Comparison of ENCODE assay signal across 8 mouse cellular contexts in genomic region chr17:27203358-27204074, GRCm38 (mm10). TPM values are rescaled to one million over a fixed set of nuclear protein-coding genes. Genes with fewer than 3 reads are reported as not detected.
A peak's percentile ranks its signal among the peaks of the same experiment; 100 is the strongest.
DNase-seq lines count a peak whose midpoint lies in the region; ATAC-seq lines count a peak whose summit lies in the region.

No protein-coding gene starts in this region.

- peaks cover 4% of the 10 kb centered on the region for H3K9me3 ChIP-seq in kidney, embryonic 16.5 days (ENCODE audit: low read length)
- H3K9me3 ChIP-seq in megakaryocyte, embryonic 14.5 days, result 0 out of 2 replicates have a peak, but pooled peaks cover 4% of the 10 kb centered on the region

- H3K9ac ChIP-seq in kidney, embryonic 16.5 days (replicated peaks; ENCODE audit: low read length), result peak overlapping the region; percentile 96

- H3K4me1 ChIP-seq in kidney, embryonic 16.5 days (ENCODE audit: insufficient read depth, low read length), result peaks cover 49% of the 10 kb centered on the region
- peaks cover 65% of the 10 kb centered on the region for H3K4me1 ChIP-seq in megakaryocyte, embryonic 14.5 days

- no peaks in the 10 kb centered on the region for H3K27me3 ChIP-seq in kidney, embryonic 16.5 days (ENCODE audit: insufficient read depth, low read length)
- H3K27me3 ChIP-seq in megakaryocyte, embryonic 14.5 days (replicated peaks), result peaks cover 9% of the 10 kb centered on the region

- H3K4me3 ChIP-seq in kidney, embryonic 16.5 days (ENCODE audit: low read length), result peak overlapping the region; percentile 90
- peak overlapping the region; percentile 96 for H3K4me3 ChIP-seq in megakaryocyte, embryonic 14.5 days (replicated peaks)

- WGBS in kidney, embryonic 16.5 days, result under 1% methylated on average over 61 of the region's 74 CpGs

- peak overlapping the region; percentile 95 for H3K27ac ChIP-seq in kidney, embryonic 16.5 days (ENCODE audit: low read length)

- H3K4me2 ChIP-seq in kidney, embryonic 16.5 days (replicated peaks; ENCODE audit: low read depth, low read length), result peak overlapping the region; percentile 77

- peak; percentile 33 for ATAC-seq in kidney, embryonic 16.5 days (ENCODE audit: low FRiP score, low TSS enrichment)

- H3K36me3 ChIP-seq in kidney, embryonic 16.5 days (ENCODE audit: insufficient read depth, low read length), result peaks cover 25% of the 10 kb centered on the region
- peaks cover 42% of the 10 kb centered on the region for H3K36me3 ChIP-seq in megakaryocyte, embryonic 14.5 days (replicated peaks; ENCODE audit: low read length)

- DNase-seq in urinary bladder, postnatal 25 days (ENCODE audit: low spot score), result peak; percentile 36
- no peak for DNase-seq in urinary bladder, postnatal 4 days (ENCODE audit: low spot score in 2 of 2)
- DNase-seq in cerebellum, adult 8-10 months, result peak; percentile 44
- DNase-seq in gastrocnemius, postnatal 25 days, result peak; percentile 50
- peak; percentile 37 for DNase-seq in thymus, postnatal 25 days
- no peak for DNase-seq in right cerebral cortex, adult 2 months (ENCODE audit: low spot score in 2 of 2)

RNA-seq across cellular contexts. Expression of gene Lemd2, which starts 0.8 kb away (rescaled TPM):
- total RNA-seq in gastrocnemius, postnatal 25 days (2021), result 10 to 100 TPM; 18.0 to 21.8 TPM
- polyA plus RNA-seq in kidney, embryonic 16.5 days (2015; fragmentation: Nextera tagmentation; extraction: Ambion mirVana), result 9.7 and 10.0 TPM in 2 replicates
- polyA plus RNA-seq in megakaryocyte, embryonic 14.5 days (2012; ENCODE audit: insufficient read depth, low replicate concordance), result 69.3 and 97.5 TPM in 2 replicates

RNA-seq across cellular contexts. Expression of gene Ip6k3, which starts 35.9 kb away (rescaled TPM):
- 10 to 100 TPM; 73.4 to 94.9 TPM for total RNA-seq in gastrocnemius, postnatal 25 days (2021)
- polyA plus RNA-seq in kidney, embryonic 16.5 days (2015; fragmentation: Nextera tagmentation; extraction: Ambion mirVana), result 0.15 and 0.19 TPM in 2 replicates
- polyA plus RNA-seq in megakaryocyte, embryonic 14.5 days (2012; ENCODE audit: insufficient read depth, low replicate concordance), result not detected in 2 replicates

Comparison
In these comparisons a context has a peak if more than half of its experiments do, and no peak if none do; other contexts are left out.
1. DNase-seq: peak in urinary bladder, postnatal 25 days (single experiment), cerebellum, adult 8-10 months (single experiment), gastrocnemius, postnatal 25 days (single experiment) and thymus, postnatal 25 days (single experiment); none in urinary bladder, postnatal 4 days (0 of 2) and right cerebral cortex, adult 2 months (0 of 2).